Mouse (Mus musculus) hindbrain, embryonic 11.5 days (tissue): ENCODE results near the gene Lck. TPM values are rescaled to one million over a fixed set of nuclear protein-coding genes. Genes with fewer than 3 reads are reported as not detected.

Experiments used
- ATAC-seq: fragments of 200-750 bp; cut with Nextera tagmentation; 2 replicates; pipeline ENCODE4 v1.8.0; 2017; ENCODE audit warnings: mild to moderate bottlenecking, moderate TSS enrichment, moderate library complexity; ENCODE audit not compliant: low FRiP score
- DNase-seq: peaks from one replicate; pipeline ENCODE4 v3.0.0-alpha.2; 2015; ENCODE audit warnings: low spot score
- H3K27ac ChIP-seq: fragments of 300-500 bp; sonication (generic); 2 replicates; pipeline ENCODE4 v1.5.1; 2014; ENCODE audit warnings: mild to moderate bottlenecking, low read depth, low read length
- H3K27me3 ChIP-seq: fragments of 300-500 bp; sonication (generic); 2 replicates; pipeline ENCODE4 v1.6.1; 2014; ENCODE audit warnings: mild to moderate bottlenecking, low read length, moderate library complexity, mixed read lengths; ENCODE audit not compliant: control insufficient read depth, insufficient read depth
- H3K36me3 ChIP-seq: fragments of 300-500 bp; sonication (generic); 2 replicates; pipeline ENCODE4 v1.6.1; 2014; ENCODE audit warnings: mild to moderate bottlenecking, low read length, moderate library complexity, mixed read lengths; ENCODE audit not compliant: control insufficient read depth, insufficient read depth
- H3K4me1 ChIP-seq: fragments of 300-500 bp; sonication (generic); replicated peaks from 2 replicates; pipeline ENCODE4 v1.6.1; 2014; ENCODE audit warnings: low read length, mixed read lengths; ENCODE audit not compliant: control insufficient read depth, insufficient read depth
- H3K4me2 ChIP-seq: fragments of 300-500 bp; sonication (generic); replicated peaks from 2 replicates; pipeline ENCODE4 v1.6.1; 2014; ENCODE audit warnings: mild to moderate bottlenecking, low read depth, low read length
- H3K4me3 ChIP-seq: fragments of 300-500 bp; sonication (generic); 2 replicates; pipeline ENCODE4 v1.5.1; 2014; ENCODE audit warnings: low read depth, low read length
- H3K9ac ChIP-seq: fragments of 300-500 bp; sonication (generic); 2 replicates; pipeline ENCODE4 v1.6.1; 2014; ENCODE audit warnings: low read depth, low read length
- H3K9me3 ChIP-seq: fragments of 300-500 bp; sonication (generic); 2 replicates; pipeline ENCODE4 v1.6.1; 2016; ENCODE audit warnings: low read length; ENCODE audit not compliant: control insufficient read depth
- WGBS: fragments of 180-500 bp; shearing (Covaris S2); extraction: QIAGEN DNeasy Blood & Tissue Kit; methylation state at CpG from one replicate; pipeline ENCODE4 v1.1.7; 2014; 5-methylcytosine and 5-hydroxymethylcytosine counted together
- polyA plus RNA-seq: library from polyadenylated mRNA; unstranded; fragments of >200 nt; fragmentation: Nextera tagmentation; extraction: Ambion mirVana; gene quantifications from 2 replicates; pipeline ENCODE4 v1.2.1, GENCODE M21; 2014

Lck gene
- polyA plus RNA-seq = 5.6 and 5.8 TPM in 2 replicates

- Histone ChIP-seq H3K27me3 (no peaks in the 10 kb centered on the region), H3K27ac (no peak within 1 kb of the TSS), H3K9me3 (no peaks in the 10 kb centered on the region), H3K36me3 (no peaks in the 10 kb centered on the region), H3K9ac (no peak within 1 kb of the TSS), H3K4me1 (0 out of 2 replicates have a peak, but pooled peaks cover 2% of the 10 kb centered on the region), H3K4me3 (no peak within 1 kb of the TSS), H3K4me2 (no peak within 1 kb of the TSS)
- DNase-seq = no peak
- ATAC-seq = no peak
- 94% methylated on average over 8 of the region's 8 CpGs for WGBS
These were observed at the start of gene Lck for GRCm38 (mm10) chr4:129573430-129573829. TSS of gene Lck (minus strand) at chr4:129573641.

- peak overlapping the region; percentile 82; the same call in 1 of the 2 replicates for H3K27ac ChIP-seq
- H3K4me2 ChIP-seq = peak overlapping the region; percentile 71
- H3K9ac ChIP-seq = peak overlapping the region; percentile 66
- no peaks in the 10 kb centered on the region for H3K27me3 ChIP-seq
- peaks cover 14% of the 10 kb centered on the region for H3K4me1 ChIP-seq
- H3K36me3 ChIP-seq = 0 out of 2 replicates have a peak, but pooled peaks cover 3% of the 10 kb centered on the region
- H3K9me3 ChIP-seq = no peaks in the 10 kb centered on the region
- ATAC-seq (no peak), DNase-seq (no peak)
- WGBS = 25% methylated on average over 8 of the region's 8 CpGs
- peak overlapping the region; percentile 58 for H3K4me3 ChIP-seq
These were observed 49.5 kb upstream of the Lck start for GRCm38 (mm10) chr4:129622803-129623535.

GRCm38 (mm10) chr4:129622120-129622802, 48.8 kb upstream of the Lck start:
- 0 out of 2 replicates have a peak, but pooled peaks cover 3% of the 10 kb centered on the region for H3K36me3 ChIP-seq
- no peak overlapping the region for H3K4me3 ChIP-seq
- peaks cover 14% of the 10 kb centered on the region for H3K4me1 ChIP-seq
- ATAC-seq (no peak), DNase-seq (no peak)
- no peaks in the 10 kb centered on the region for H3K9me3 ChIP-seq
- H3K27ac ChIP-seq = no peak overlapping the region
- H3K9ac ChIP-seq = peak overlapping the region; percentile 66
- 81% methylated on average over 11 of the region's 11 CpGs for WGBS
- peak overlapping the region; percentile 71; the same call in 1 of the 2 replicates for H3K4me2 ChIP-seq
- no peaks in the 10 kb centered on the region for H3K27me3 ChIP-seq

- Histone ChIP-seq H3K27ac (no peak overlapping the region), H3K4me1 (peaks cover 14% of the 10 kb centered on the region), H3K27me3 (no peaks in the 10 kb centered on the region), H3K9ac (no peak overlapping the region), H3K36me3 (peaks cover 2% of the 10 kb centered on the region; the same call in 1 of the 2 replicates), H3K4me2 (no peak overlapping the region), H3K9me3 (no peaks in the 10 kb centered on the region), H3K4me3 (no peak overlapping the region)
- DNase-seq = no peak
- 85% methylated on average over 8 of the region's 8 CpGs for WGBS
- ATAC-seq = no peak
These were observed 47.9 kb upstream of the Lck start for GRCm38 (mm10) chr4:129621283-129621841.

GRCm38 (mm10) chr4:129620419-129621282, 47.2 kb upstream of the Lck start:
- Histone ChIP-seq H3K36me3 (peaks cover 2% of the 10 kb centered on the region; the same call in 1 of the 2 replicates), H3K27ac (no peak overlapping the region), H3K4me2 (no peak overlapping the region), H3K27me3 (no peaks in the 10 kb centered on the region), H3K4me1 (peaks cover 14% of the 10 kb centered on the region), H3K9me3 (no peaks in the 10 kb centered on the region), H3K9ac (no peak overlapping the region), H3K4me3 (no peak overlapping the region)
- DNase-seq = no peak
- WGBS = 88% methylated on average over 11 of the region's 11 CpGs
- ATAC-seq = no peak

GRCm38 (mm10) chr4:129618786-129619691, 45.6 kb upstream of the Lck start, which contains the start of gene Iqcc:
TSS of gene Iqcc (minus strand) at chr4:129619099.
- Histone ChIP-seq H3K36me3 (peaks cover 2% of the 10 kb centered on the region; the same call in 1 of the 2 replicates), H3K9ac (peak within 1 kb of the TSS; percentile 79), H3K4me1 (peaks cover 6% of the 10 kb centered on the region), H3K27me3 (no peaks in the 10 kb centered on the region), H3K9me3 (no peaks in the 10 kb centered on the region), H3K27ac (peak within 1 kb of the TSS; percentile 72), H3K4me2 (peak within 1 kb of the TSS; percentile 49), H3K4me3 (peak within 1 kb of the TSS; percentile 54)
- DNase-seq (peak; percentile 94), ATAC-seq (peak; percentile 87)
- whole genome bisulfite sequencing = 4% methylated on average over 43 of the region's 44 CpGs

- WGBS = 93% methylated on average over 5 of the region's 5 CpGs
- Histone ChIP-seq H3K9me3 (no peaks in the 10 kb centered on the region), H3K9ac (no peak overlapping the region; the same call in 1 of the 2 replicates), H3K4me2 (peak overlapping the region; percentile 49), H3K27me3 (no peaks in the 10 kb centered on the region), H3K4me3 (peak overlapping the region; percentile 54; the same call in 1 of the 2 replicates), H3K27ac (no peak overlapping the region), H3K36me3 (peaks cover 2% of the 10 kb centered on the region; the same call in 1 of the 2 replicates), H3K4me1 (peaks cover 6% of the 10 kb centered on the region)
- ATAC-seq (no peak), DNase-seq (no peak)
These were observed 44.6 kb upstream of the Lck start for GRCm38 (mm10) chr4:129618031-129618430.
